Mouse (Mus musculus) macrophage (primary cell): Measurements from ENCODE around the gene Hirip3. TPM values are rescaled to one million over a fixed set of nuclear protein-coding genes. Genes with fewer than 3 reads are reported as not detected.

ENCODE experiments used
- H3K27ac ChIP-seq: fragments of 350-480 bp; formaldehyde crosslinking; 2 replicates; pipeline ENCODE4 v1.9.0; 2021
- H3K36me3 ChIP-seq: fragments of 350-480 bp; formaldehyde crosslinking; 2 replicates; pipeline ENCODE4 v1.9.0; 2021; ENCODE audit errors: inconsistent target
- H3K4me3 ChIP-seq: fragments of 350-480 bp; formaldehyde crosslinking; 2 replicates; pipeline ENCODE4 v1.9.0; 2021; ENCODE audit errors: inconsistent target
- H3K79me2 ChIP-seq: fragments of 350-480 bp; formaldehyde crosslinking; 2 replicates; pipeline ENCODE4 v1.9.0; 2021; ENCODE audit errors: inconsistent target
- WGBS: methylation state at CpG from one replicate; pipeline ENCODE4 v1.1.7; 2026; ENCODE audit warnings: inconsistent platforms; ENCODE audit not compliant: missing documents; 5-methylcytosine and 5-hydroxymethylcytosine counted together
- polyA plus RNA-seq: library from polyadenylated mRNA; stranded (reverse); fragments of 250-400 nt; gene quantifications from 3 replicates; pipeline ENCODE4 v1.2.4, GENCODE M21; 2018; ENCODE audit warnings: inconsistent platforms

Hirip3 gene
- polyA plus RNA-seq, 1 experiment from 2014 or later, result 23.5 TPM

DNA sequence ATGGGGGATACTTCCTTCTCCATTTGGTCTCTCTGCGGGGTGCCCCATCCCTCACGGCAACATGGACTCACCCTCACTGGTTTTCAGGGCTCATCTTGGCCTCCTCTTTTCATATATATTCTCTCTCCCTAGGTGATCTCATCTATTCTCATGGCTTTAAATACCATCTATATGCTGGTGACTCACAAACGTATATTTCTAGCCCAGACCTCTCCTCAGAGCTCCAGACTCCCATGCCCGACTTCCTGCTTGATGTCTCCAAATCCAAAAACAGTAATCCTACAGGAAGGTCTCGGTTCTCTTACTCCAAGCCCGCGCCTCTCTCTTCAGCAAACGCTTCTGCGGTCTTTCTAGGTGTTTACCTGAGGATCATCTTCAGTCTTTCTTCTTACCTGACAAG lies 18.5 kb upstream of the Hirip3 start:
- 70% methylated on average over 9 of the region's 9 CpGs for WGBS
- Histone ChIP-seq H3K79me2 (no peaks in the 10 kb centered on the region), H3K27ac (no peak overlapping the region), H3K4me3 (no peak overlapping the region), H3K36me3 (no peaks in the 10 kb centered on the region)

- no peaks in the 10 kb centered on the region for H3K36me3 ChIP-seq
- no peak overlapping the region for H3K27ac ChIP-seq
- 93% methylated on average over 2 of the region's 2 CpGs for WGBS
- H3K79me2 ChIP-seq, result no peaks in the 10 kb centered on the region
- no peak overlapping the region for H3K4me3 ChIP-seq
Observed at GRCm38 (mm10) chr7:126845516-126845915, 16.3 kb upstream of the Hirip3 start.

- peaks cover 4% of the 10 kb centered on the region; the same call in 1 of the 2 replicates for H3K36me3 ChIP-seq
- H3K27ac ChIP-seq, result no peak within 1 kb of the TSS
- H3K4me3 ChIP-seq, result no peak within 1 kb of the TSS
- 61% methylated on average over 4 of the region's 4 CpGs for WGBS
- no peaks in the 10 kb centered on the region for H3K79me2 ChIP-seq
Observed at GRCm38 (mm10) chr7:126847116-126847420, 14.7 kb upstream of the Hirip3 start, which contains the start of gene Doc2a. Doc2a (plus strand) TSS chr7:126847416.

GRCm38 (mm10) chr7:126847421-126848398 lies 14.1 kb upstream of the Hirip3 start:
- H3K4me3 ChIP-seq, result no peak overlapping the region
- H3K79me2 ChIP-seq, result no peaks in the 10 kb centered on the region
- WGBS, result 6% methylated on average over 56 of the region's 74 CpGs
- H3K27ac ChIP-seq, result no peak overlapping the region
- H3K36me3 ChIP-seq, result peaks cover 10% of the 10 kb centered on the region; the same call in 1 of the 2 replicates

DNA sequence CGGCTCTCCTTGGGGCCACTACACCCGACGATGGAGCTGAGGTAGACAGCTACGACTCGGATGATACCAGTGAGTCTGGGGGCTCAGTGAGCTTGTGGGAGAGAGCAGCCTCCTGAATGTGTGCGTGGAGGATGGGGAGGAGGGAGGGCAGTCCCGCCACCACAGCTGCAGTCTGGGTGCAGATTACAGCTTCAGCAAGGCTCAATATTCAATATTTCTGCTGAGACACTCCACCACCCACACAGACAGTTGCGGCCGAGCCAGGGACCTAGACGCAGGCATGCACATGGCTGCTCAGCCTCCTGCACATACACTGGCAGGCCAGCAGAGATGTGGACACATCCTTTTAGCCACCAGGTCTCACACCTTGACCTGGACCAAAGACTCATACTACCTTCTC lies 13.0 kb upstream of the Hirip3 start:
- peaks cover 21% of the 10 kb centered on the region; the same call in 1 of the 2 replicates for H3K36me3 ChIP-seq
- no peaks in the 10 kb centered on the region for H3K79me2 ChIP-seq
- 42% methylated on average over 10 of the region's 10 CpGs for WGBS
- no peak overlapping the region for H3K4me3 ChIP-seq
- H3K27ac ChIP-seq, result no peak overlapping the region

GRCm38 (mm10) chr7:126850161-126850560 lies 11.6 kb upstream of the Hirip3 start:
- 86% methylated on average over 6 of the region's 6 CpGs for WGBS
- no peak overlapping the region for H3K4me3 ChIP-seq
- peaks cover 35% of the 10 kb centered on the region; the same call in 1 of the 2 replicates for H3K36me3 ChIP-seq
- no peak overlapping the region for H3K27ac ChIP-seq
- no peaks in the 10 kb centered on the region for H3K79me2 ChIP-seq

DNA sequence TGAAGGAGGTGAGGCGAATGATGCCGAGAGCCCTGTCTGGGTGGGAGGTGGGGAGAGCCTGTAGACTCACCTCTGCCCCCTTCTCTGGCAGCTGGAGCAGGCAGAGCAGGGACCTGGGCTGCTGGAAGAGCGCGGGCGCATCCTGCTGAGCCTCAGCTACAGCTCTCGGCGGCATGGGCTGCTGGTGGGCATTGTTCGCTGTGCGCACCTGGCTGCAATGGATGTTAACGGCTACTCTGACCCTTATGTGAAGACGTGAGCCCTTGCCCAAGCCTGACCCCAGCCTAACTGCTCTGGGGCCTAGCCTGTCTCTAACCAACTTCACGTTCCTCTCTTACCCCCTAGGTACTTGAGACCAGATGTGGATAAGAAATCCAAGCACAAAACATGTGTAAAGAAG lies 10.6 kb upstream of the Hirip3 start:
- H3K4me3 ChIP-seq, result no peak overlapping the region
- peaks cover 45% of the 10 kb centered on the region for H3K36me3 ChIP-seq
- H3K27ac ChIP-seq, result no peak overlapping the region
- H3K79me2 ChIP-seq, result no peaks in the 10 kb centered on the region
- 76% methylated on average over 12 of the region's 12 CpGs for WGBS

DNA sequence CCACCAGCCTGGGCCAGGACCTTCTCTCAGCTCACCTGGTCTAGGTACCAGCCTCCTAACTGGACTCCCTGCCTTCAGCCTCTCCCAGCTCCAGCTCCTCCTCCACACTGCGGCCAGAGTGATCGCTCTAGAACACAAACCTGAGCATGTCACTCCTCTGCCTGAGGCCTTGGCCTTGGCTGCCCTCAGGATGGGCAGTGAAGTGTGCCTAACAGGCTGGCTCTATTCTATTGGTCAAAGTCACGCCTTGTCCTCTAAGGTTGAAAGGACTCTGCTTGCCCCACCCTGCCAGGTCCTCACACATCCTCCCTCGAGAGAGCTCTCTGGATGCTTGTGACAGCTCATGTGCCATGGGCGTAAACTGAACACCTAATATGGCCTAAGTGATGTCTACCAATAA lies 8.3 kb upstream of the Hirip3 start:
- no peaks in the 10 kb centered on the region for H3K79me2 ChIP-seq
- WGBS, result 96% methylated on average over 5 of the region's 5 CpGs
- H3K36me3 ChIP-seq, result peaks cover 64% of the 10 kb centered on the region
- no peak overlapping the region for H3K4me3 ChIP-seq
- H3K27ac ChIP-seq, result no peak overlapping the region

DNA sequence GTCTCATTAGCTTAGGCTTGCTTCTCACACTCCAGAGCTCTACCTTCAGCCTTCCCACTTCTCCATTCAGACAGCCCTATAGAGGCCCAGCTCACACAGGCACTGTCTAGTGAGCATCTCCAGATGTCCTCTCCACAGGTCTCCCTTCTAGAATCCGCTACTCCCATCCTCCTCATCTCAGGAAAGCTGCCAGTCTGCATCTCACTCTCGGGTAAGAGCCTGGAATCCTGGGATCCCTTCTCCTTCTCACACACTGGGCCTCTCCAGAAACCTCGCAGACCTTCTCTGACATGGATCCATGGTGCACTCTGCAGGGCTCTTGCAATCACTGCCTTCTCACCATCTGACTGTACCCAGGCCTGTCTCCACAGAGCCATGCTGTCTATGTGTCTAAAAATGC lies 6.1 kb upstream of the Hirip3 start:
- H3K36me3 ChIP-seq, result peaks cover 73% of the 10 kb centered on the region
- peaks cover 9% of the 10 kb centered on the region; the same call in 1 of the 2 replicates for H3K79me2 ChIP-seq
- no peak overlapping the region for H3K27ac ChIP-seq
- 92% methylated on average over 3 of the region's 3 CpGs for WGBS
- H3K4me3 ChIP-seq, result no peak overlapping the region

- WGBS, result 83% methylated on average over 9 of the region's 9 CpGs
- peaks cover 19% of the 10 kb centered on the region; the same call in 1 of the 2 replicates for H3K79me2 ChIP-seq
- no peak overlapping the region for H3K27ac ChIP-seq
- H3K4me3 ChIP-seq, result no peak overlapping the region
- H3K36me3 ChIP-seq, result peaks cover 71% of the 10 kb centered on the region
Observed at GRCm38 (mm10) chr7:126856741-126857420, 4.9 kb upstream of the Hirip3 start.

GRCm38 (mm10) chr7:126860987-126861386 lies 785 bp upstream of the Hirip3 start:
- Histone ChIP-seq H3K36me3 (peaks cover 30% of the 10 kb centered on the region), H3K79me2 (peaks cover 19% of the 10 kb centered on the region; the same call in 1 of the 2 replicates), H3K27ac (peak overlapping the region; percentile 69), H3K4me3 (peak overlapping the region; percentile 80)
- WGBS, result 39% methylated on average over 5 of the region's 5 CpGs

DNA sequence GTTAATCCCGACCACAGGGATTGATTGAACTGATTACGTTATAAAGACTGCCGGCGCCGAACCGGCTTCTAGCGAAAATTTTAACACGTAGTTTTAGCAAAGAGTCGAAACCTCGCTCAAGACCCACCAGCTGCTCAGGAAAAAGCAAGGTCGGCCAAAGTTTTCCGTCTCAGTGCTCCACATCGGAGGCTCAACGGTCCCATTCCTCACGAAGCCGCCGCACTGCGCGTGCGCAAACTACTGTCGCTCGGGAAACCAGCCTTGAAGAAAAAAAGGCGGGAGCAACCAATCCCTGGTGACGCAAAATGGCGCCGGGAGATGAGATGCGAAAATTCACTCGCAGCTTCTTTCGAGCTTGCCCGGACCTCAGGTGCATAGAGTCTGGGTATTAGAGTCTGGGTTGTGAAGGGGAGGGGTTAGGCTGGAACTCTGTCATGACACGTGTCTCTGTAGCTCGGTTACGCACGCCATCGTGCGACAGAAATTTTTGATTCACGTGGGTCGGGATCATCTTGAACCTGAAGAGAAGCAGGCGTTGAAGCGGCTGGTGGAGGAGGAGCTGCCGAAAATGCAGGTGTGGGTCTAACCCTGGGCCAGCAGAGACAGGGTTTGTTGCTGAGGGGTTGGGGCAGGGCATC lies 494 bp downstream of the Hirip3 start, which contains the start of gene Ino80e:
TSS of gene Ino80e (minus strand) at position 231 of the 638 bp plus-strand sequence.
- WGBS, result 0% methylated on average over 41 of the region's 41 CpGs
- peaks cover 19% of the 10 kb centered on the region; the same call in 1 of the 2 replicates for H3K79me2 ChIP-seq
- peak within 1 kb of the TSS; percentile 69 for H3K27ac ChIP-seq
- H3K4me3 ChIP-seq, result peak within 1 kb of the TSS; percentile 80
- H3K36me3 ChIP-seq, result peaks cover 24% of the 10 kb centered on the region; the same call in 1 of the 2 replicates

- 74% methylated on average over 5 of the region's 6 CpGs for WGBS
- Histone ChIP-seq H3K79me2 (peaks cover 19% of the 10 kb centered on the region; the same call in 1 of the 2 replicates), H3K36me3 (peaks cover 29% of the 10 kb centered on the region; the same call in 1 of the 2 replicates), H3K27ac (no peak overlapping the region), H3K4me3 (no peak overlapping the region)
Observed at GRCm38 (mm10) chr7:126863791-126864190, 2.0 kb downstream of the Hirip3 start.

GRCm38 (mm10) chr7:126867534-126867933 lies 5.8 kb downstream of the Hirip3 start:
- no peak overlapping the region for H3K4me3 ChIP-seq
- H3K36me3 ChIP-seq, result peaks cover 58% of the 10 kb centered on the region
- H3K27ac ChIP-seq, result no peak overlapping the region
- 90% methylated on average over 2 of the region's 2 CpGs for WGBS
- no peaks in the 10 kb centered on the region for H3K79me2 ChIP-seq
